Mouse (Mus musculus) urinary bladder, adult 18-20 months (tissue): ENCODE data around the gene Myof.

Experiments
- DNase-seq, 2 experiments: peaks; one replicate each; pipeline ENCODE4 v3.0.0; 2022; ENCODE audit warnings: low spot score in 2 of 2, mixed read lengths in 2 of 2

Myof gene

DNA sequence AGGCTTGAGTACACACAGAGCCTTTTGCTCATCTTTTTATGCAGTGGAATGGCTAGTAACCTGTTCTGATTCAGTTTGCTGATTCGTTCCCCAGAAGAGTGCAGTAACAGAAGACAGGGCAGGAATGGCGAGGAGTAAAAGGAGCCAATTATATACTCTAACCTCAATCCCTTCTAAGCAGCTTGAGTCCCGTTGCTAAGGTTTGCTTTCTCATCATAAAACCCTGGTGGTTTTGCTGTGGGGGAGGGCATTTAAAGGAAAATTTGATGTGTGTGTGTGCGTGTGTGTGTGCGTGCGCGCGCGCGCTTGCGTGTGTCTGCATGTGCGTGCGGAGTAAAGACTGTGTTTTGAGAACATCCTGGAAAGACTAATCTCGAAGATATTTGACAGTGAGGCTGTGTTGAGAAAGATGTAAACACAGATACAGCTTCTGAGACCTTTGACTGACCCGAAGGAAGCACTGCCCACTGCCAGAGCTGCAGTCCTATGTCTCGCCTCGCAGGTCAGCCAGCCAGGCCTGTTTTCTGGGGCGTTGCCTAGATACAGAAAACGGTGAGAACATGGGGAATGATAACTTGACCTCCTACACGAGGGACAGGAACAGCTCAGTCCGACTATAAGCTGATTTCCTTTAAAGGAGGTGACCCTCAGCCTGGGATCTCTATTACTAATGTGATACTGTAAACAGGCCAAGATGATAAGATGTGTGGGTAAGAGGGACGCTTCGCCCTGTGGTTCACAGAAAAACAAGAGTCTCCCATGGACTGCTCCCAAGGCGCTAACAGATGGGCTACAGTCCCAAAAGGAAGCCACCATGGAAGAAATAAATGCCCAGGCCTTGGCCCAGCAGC lies 39.5 kb downstream of the Myof start:
- peak in 1 of 2 experiments; percentile 82 for DNase-seq

DNA sequence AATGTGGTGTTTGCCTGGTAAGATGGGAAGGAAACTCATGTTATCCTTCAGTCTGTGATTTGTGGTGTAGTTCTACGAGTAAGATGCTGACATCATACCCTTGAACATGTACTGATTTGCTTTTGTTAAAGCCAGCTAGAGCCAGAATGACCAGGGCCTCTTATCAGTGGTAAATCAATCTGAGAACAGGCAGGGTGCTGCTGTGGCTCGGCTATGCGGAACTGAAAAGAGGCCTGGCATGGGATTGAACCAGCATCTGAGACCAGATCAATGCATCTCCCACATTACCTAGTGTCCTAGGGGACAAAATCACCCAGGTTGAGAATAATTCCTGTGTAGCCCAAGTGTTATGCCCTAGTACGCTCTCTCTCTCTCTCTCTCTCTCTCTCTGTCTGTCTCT lies 40.6 kb downstream of the Myof start:
- peak in 1 of 2 experiments; percentile 53 for DNase-seq

DNA sequence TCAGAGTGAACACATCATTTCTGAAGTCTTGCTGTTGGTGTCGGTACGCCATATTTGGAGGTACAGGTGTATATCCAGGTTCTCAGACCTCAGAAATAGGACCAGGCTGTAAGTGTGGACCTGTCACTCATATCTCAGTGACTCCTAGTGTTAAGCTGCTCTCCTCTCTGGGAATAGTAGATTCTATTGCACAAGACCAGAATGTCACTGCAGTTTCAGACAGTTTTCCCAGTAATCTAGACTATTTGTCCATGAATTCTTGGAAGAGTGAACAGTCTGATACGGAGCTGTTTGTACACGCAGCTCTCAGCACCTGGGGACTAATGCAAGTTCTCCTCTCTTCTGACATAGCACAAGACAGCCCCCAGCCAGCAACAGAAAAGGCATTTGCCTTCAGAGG lies 42.4 kb downstream of the Myof start:
- no peak for DNase-seq

DNA sequence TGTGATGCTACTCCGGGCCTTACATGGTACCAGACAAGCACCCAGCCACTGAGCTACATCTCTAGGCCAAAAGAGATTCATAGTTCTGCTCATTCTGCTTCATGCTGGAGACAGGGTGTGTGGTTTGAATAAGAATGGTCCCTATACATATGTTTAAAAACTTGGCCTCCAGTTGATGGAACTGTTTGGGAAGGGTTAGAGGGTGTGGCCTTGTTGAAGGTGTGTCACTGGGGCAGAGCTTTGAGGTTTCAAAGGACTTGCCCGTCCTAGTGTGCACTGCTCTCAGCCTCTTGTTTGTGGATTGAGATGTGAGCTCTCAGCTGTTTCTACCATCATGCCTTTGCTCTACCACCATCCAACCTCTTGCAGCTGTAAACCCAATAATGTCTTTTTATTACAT lies 43.4 kb downstream of the Myof start:
- DNase-seq: no peak

DNA sequence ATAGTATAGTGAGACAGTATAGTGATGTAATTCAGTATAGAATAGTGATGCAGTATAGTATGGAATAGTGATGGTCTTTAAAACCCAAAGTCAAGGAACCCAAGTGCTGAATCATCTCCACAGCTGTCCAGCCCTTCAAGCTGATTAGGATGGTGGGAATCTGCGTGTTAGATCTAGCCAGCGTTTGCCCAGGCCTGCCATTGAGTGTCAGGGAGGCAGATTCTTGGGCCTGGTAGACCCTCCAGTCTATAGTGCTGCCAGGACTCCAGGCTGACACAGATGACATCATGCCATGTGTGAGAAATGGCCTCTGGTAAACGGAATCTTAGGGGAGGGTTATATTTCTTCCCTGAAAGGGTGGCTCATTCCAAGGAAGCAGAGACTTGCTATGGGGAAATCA lies 49.1 kb downstream of the Myof start:
- DNase-seq: no peak

GRCm38 (mm10) chr19:37992184-37992554 lies 51.2 kb downstream of the Myof start:
- no peak for DNase-seq

GRCm38 (mm10) chr19:37991399-37992183 lies 51.8 kb downstream of the Myof start:
- no peak for DNase-seq

DNA sequence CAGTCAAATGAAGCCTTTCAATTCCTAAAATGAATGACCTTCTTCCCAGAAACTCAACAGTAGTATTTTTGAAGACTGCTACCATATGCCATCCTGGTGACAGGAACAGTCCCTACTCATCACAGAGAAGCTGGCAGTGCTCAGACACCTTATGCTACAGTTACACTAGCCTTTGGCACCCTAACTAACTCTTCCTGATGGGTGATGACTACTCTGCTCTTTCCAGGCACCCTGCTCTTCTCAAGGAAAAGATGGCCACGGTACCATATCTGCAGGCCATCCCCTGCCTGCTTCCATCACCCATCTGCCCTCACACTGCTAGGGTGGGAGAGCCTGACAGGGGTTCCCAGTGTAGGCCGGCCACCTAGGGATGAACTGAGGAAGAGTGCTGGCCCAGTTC lies 53.4 kb downstream of the Myof start:
- DNase-seq: no peak

GRCm38 (mm10) chr19:37988156-37988555 lies 55.2 kb downstream of the Myof start:
- no peak for DNase-seq

DNA sequence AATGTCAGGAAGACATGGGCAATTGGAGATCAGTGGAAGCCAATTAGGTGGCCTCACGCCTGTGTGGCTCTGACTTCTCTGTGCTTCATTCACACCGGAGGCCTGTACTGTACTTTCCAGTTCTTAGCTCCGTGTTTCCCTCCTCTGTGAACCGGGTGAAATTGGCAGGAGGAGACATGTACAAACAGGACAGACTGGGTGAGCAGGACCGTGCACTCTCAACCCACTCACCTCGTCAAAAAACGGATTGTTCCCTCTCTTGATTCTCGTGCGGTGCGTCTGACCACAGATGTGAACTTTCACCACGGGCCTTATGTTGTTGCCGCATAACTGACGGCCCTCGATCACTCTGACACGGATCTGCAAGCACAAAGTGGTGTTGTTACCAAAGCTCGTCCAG lies 57.6 kb downstream of the Myof start:
- peak; percentile 42 to 68 for DNase-seq

DNA sequence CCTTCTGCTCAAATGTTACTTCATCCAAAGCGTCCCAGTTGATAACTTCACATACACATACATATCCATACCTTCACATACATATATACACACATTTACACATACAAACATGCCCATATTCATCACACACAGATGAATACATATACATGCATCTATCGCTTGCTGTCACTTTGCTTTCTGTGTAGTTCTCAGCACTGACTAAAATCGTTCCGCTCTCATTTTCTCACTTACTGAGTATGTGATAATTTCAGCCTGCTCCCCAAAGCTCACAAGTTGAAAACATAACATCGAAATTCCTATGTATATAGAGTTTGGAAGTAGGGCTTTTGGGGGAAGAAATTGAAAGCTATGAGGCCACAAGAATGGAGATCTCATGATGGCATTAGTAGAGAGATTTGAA lies 67.4 kb downstream of the Myof start:
- no peak for DNase-seq

GRCm38 (mm10) chr19:37970571-37970970 lies 72.8 kb downstream of the Myof start:
- no peak for DNase-seq

- DNase-seq: no peak
Measured at GRCm38 (mm10) chr19:37970004-37970403, 73.4 kb downstream of the Myof start.

GRCm38 (mm10) chr19:37965828-37966227 lies 77.5 kb downstream of the Myof start:
- no peak for DNase-seq

DNA sequence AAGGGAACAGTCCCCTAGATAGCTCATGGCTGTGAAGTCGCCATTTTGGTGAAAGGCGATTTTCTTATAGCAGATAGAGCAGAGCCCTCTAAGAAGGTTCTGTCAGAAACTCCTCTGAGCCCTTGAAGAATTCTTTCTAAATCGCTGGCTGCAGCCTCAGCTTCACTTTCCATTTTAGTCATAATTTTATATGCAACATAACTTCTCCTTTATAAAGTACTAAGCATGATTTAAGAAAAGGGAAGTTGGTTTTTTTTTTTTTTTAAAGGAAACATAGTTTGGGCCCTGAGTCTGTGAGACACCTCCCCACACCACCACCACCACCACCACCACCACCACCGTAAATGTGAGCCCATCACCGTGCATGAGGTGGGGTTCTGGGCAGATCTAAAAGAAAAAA lies 80.0 kb downstream of the Myof start:
- DNase-seq: no peak

- no peak for DNase-seq
Measured at GRCm38 (mm10) chr19:37960791-37961190, 82.6 kb downstream of the Myof start.

GRCm38 (mm10) chr19:37959543-37960215 lies 83.7 kb downstream of the Myof start:
- no peak for DNase-seq

GRCm38 (mm10) chr19:37959076-37959475 lies 84.3 kb downstream of the Myof start:
- DNase-seq: no peak

- peak in 1 of 2 experiments; percentile 48 for DNase-seq
Measured at GRCm38 (mm10) chr19:37957256-37957655, 86.1 kb downstream of the Myof start.

DNA sequence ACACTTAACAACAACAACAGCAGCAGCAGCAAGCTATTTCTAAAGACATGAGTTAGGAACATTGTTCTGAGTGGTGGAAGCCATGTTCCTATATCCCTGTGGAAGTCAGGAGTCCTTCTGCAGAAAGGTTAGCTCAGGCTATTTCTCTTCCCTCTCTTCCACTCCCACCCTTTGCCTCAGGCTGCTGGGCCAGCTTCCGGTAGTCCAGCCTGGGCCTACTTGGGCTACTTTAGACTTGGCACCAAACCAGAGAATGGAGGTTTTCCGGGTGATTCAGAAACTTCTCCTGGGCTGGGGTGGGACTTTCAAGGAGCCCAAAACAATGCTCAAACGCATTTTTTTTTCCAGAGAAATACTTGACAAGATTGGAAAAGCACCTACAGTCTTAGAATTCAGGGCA lies 87.4 kb downstream of the Myof start:
- no peak for DNase-seq

GRCm38 (mm10) chr19:37955425-37956001 lies 87.9 kb downstream of the Myof start:
- DNase-seq: peak; percentile 32 to 67

GRCm38 (mm10) chr19:37954772-37955171 lies 88.6 kb downstream of the Myof start:
- no peak for DNase-seq
